Mouse (Mus musculus) lung, postnatal 0 days (tissue): Measurements from ENCODE around the gene Tcl1b4.

Source experiments
- CTCF ChIP-seq: IDR thresholded peaks from 2 replicates; pipeline ENCODE4 v1.5.1; 2016; ENCODE audit warnings: antibody characterized with exemption, mild to moderate bottlenecking
- EP300 ChIP-seq: IDR thresholded peaks from 2 replicates; pipeline ENCODE4 v1.6.1; 2016; ENCODE audit warnings: antibody characterized with exemption, mild to moderate bottlenecking, control low read depth

DNA sequence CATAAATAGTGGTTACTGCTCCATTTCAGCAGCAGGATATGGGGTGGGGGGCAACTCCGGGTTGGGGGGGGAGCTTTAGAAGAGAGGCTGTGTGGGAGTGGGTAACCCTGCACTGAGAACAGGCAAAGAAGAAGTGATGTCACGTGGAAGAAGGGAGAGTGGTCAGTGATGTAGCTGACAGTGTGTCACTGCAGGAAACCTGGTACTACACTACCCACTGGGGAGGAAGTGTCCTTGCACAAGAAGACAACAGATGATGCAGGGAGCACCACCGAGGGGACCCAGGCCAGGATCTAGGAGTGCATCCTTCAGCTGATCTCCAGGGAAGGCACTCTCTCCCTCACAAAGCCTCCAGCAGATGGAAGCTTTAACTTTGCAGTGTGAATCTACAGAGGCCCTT is 35.0 kb upstream of the Tcl1b4 start:
- TF ChIP-seq CTCF = no peak
- TF ChIP-seq EP300 = no peak
